Mouse (Mus musculus): ENCODE results near the gene Adarb2. TPM values are rescaled to one million over a fixed set of nuclear protein-coding genes. Genes with fewer than 3 reads are reported as not detected.

Adarb2 gene
- polyA plus RNA-seq, 1 experiment from 2014 or later, result 0.40 TPM

DNA sequence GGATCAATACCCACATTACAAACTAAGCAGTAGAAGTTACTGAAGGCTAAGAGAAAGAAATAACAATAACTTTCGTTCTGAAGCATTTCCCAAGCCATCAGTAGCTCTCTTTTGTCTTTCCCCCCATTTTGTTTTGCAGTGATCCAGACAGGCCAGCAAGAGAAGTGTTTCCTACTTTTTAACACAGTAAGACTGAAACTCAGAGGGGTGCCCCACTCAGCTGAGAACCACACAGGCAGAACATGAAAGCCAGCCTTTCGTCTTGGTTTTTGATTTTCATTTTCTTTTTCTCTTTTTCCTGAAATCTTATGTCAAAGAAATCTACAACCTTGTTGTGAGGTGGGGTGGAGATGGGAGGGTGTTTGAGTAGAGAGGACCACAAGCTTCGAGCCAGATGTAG lies 255.2 kb downstream of the Adarb2 start:
- ATAC-seq (replicated peaks; ENCODE audit: insufficient number of reproducible peaks, low FRiP score, low TSS enrichment), result no peak
- H3K9me3 ChIP-seq (replicated peaks; ENCODE audit: control insufficient read depth, low read length), result no peaks in the 10 kb centered on the region
- no peaks in the 10 kb centered on the region for H3K27me3 ChIP-seq (ENCODE audit: control insufficient read depth, insufficient read depth, low read length)
- H3K4me2 ChIP-seq, result no peak overlapping the region
- H3K4me1 ChIP-seq (ENCODE audit: control insufficient read depth, insufficient read depth, low read length), result no peaks in the 10 kb centered on the region
- H3K27ac ChIP-seq (ENCODE audit: low read depth, low read length), result no peak overlapping the region
- no peak overlapping the region for H3K9ac ChIP-seq (ENCODE audit: low read depth, low read length)
- no peak overlapping the region for H3K4me3 ChIP-seq (ENCODE audit: low read depth, low read length)
- 66% methylated on average over 3 of the region's 3 CpGs for WGBS (ENCODE audit: insufficient replicate concordance)
- H3K36me3 ChIP-seq (ENCODE audit: control insufficient read depth, insufficient read depth, low read length), result no peaks in the 10 kb centered on the region

DNA sequence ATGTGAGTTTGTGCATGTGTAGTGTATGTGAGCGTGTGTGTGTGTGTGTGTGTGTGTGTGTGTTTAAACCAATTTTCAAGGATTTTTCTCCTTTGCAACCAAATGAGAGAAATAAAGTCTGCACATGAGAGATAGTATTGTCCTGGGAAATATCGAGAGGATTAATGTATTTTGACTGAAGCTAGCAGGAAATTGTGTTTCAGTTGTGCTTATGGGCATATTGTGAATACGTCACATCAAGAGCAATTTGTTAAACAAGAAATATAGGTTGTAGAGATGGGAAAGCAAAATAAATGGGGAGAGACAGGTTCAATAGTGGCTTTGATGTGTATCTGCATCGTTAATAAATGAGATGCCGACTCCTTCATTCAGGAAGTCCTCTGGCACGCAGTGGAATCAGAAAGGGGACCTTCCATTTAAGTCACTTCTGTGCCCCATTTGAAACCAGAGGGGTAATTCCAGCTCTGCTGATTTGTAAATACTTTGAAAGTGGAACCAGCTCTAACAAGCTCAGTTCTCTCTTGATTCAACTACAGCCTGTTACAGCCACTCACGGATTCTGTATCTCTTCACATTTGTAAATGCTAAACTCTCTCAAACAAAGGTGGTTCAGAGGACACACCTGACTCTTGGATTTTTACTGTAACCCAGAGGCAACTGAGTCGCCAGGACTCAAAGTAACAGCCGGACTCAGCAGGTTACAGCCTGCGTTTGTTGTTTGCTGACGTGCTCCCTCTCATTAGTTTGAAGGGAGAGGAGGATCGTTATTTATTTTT lies 265.1 kb downstream of the Adarb2 start:
- 78% methylated on average over 12 of the region's 12 CpGs for WGBS (ENCODE audit: insufficient replicate concordance)
- no peaks in the 10 kb centered on the region for H3K4me1 ChIP-seq (ENCODE audit: control insufficient read depth, insufficient read depth, low read length)
- no peak overlapping the region for H3K4me2 ChIP-seq
- H3K27me3 ChIP-seq (ENCODE audit: control insufficient read depth, insufficient read depth, low read length), result no peaks in the 10 kb centered on the region
- H3K4me3 ChIP-seq (ENCODE audit: low read depth, low read length), result no peak overlapping the region
- no peak overlapping the region for H3K27ac ChIP-seq (ENCODE audit: low read depth, low read length)
- H3K36me3 ChIP-seq (ENCODE audit: control insufficient read depth, insufficient read depth, low read length), result no peaks in the 10 kb centered on the region
- ATAC-seq (replicated peaks; ENCODE audit: insufficient number of reproducible peaks, low FRiP score, low TSS enrichment), result no peak
- no peak overlapping the region for H3K9ac ChIP-seq (ENCODE audit: low read depth, low read length)
- no peaks in the 10 kb centered on the region for H3K9me3 ChIP-seq (replicated peaks; ENCODE audit: control insufficient read depth, low read length)

GRCm38 (mm10) chr13:8476237-8476636 lies 273.6 kb downstream of the Adarb2 start:
- no peak overlapping the region for H3K4me3 ChIP-seq (ENCODE audit: low read depth, low read length)
- no peak overlapping the region for H3K4me2 ChIP-seq
- ATAC-seq (replicated peaks; ENCODE audit: insufficient number of reproducible peaks, low FRiP score, low TSS enrichment), result no peak
- no peaks in the 10 kb centered on the region for H3K36me3 ChIP-seq (ENCODE audit: control insufficient read depth, insufficient read depth, low read length)
- H3K27me3 ChIP-seq (ENCODE audit: control insufficient read depth, insufficient read depth, low read length), result no peaks in the 10 kb centered on the region
- WGBS (ENCODE audit: insufficient replicate concordance), result 70% methylated on average over 3 of the region's 3 CpGs
- no peak overlapping the region for H3K9ac ChIP-seq (ENCODE audit: low read depth, low read length)
- no peak overlapping the region for H3K27ac ChIP-seq (ENCODE audit: low read depth, low read length)
- no peaks in the 10 kb centered on the region for H3K9me3 ChIP-seq (replicated peaks; ENCODE audit: control insufficient read depth, low read length)
- H3K4me1 ChIP-seq (ENCODE audit: control insufficient read depth, insufficient read depth, low read length), result no peaks in the 10 kb centered on the region

- Histone ChIP-seq H3K27me3 (ENCODE audit: control insufficient read depth, insufficient read depth, low read length) (no peaks in the 10 kb centered on the region), H3K4me1 (ENCODE audit: control insufficient read depth, insufficient read depth, low read length) (no peaks in the 10 kb centered on the region), H3K9me3 (replicated peaks; ENCODE audit: control insufficient read depth, low read length) (no peaks in the 10 kb centered on the region), H3K9ac (ENCODE audit: low read depth, low read length) (no peak overlapping the region), H3K36me3 (ENCODE audit: control insufficient read depth, insufficient read depth, low read length) (no peaks in the 10 kb centered on the region), H3K4me3 (ENCODE audit: low read depth, low read length) (no peak overlapping the region), H3K4me2 (no peak overlapping the region), H3K27ac (ENCODE audit: low read depth, low read length) (no peak overlapping the region)
- ATAC-seq (replicated peaks; ENCODE audit: insufficient number of reproducible peaks, low FRiP score, low TSS enrichment), result no peak
- 71% methylated on average over 1 of the region's 1 CpGs for WGBS (ENCODE audit: insufficient replicate concordance)
Observed at GRCm38 (mm10) chr13:8478731-8479130, 276.1 kb downstream of the Adarb2 start.

DNA sequence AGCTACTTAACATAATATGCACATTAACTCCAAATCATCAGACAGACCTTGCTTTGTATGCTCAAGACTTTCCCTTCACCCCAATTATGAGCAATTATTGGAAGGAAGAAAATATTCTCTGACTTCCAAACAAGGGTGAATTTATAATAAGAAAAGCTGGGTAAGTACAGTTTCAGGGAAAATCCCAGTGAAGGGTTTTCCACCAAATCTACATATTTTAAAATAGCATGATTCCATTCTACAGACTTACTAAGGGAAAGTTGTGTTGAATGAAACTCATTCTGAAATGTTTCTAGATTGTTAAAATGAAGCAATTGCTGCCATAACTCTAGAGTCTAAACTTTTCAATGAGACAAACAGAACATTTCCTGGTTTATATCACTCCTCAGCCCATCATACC lies 277.3 kb downstream of the Adarb2 start:
- no peaks in the 10 kb centered on the region for H3K4me1 ChIP-seq (ENCODE audit: control insufficient read depth, insufficient read depth, low read length)
- H3K9me3 ChIP-seq (replicated peaks; ENCODE audit: control insufficient read depth, low read length), result no peaks in the 10 kb centered on the region
- H3K4me3 ChIP-seq (ENCODE audit: low read depth, low read length), result no peak overlapping the region
- H3K9ac ChIP-seq (ENCODE audit: low read depth, low read length), result no peak overlapping the region
- no peaks in the 10 kb centered on the region for H3K36me3 ChIP-seq (ENCODE audit: control insufficient read depth, insufficient read depth, low read length)
- H3K27me3 ChIP-seq (ENCODE audit: control insufficient read depth, insufficient read depth, low read length), result no peaks in the 10 kb centered on the region
- no peak overlapping the region for H3K4me2 ChIP-seq
- ATAC-seq (replicated peaks; ENCODE audit: insufficient number of reproducible peaks, low FRiP score, low TSS enrichment), result no peak
- H3K27ac ChIP-seq (ENCODE audit: low read depth, low read length), result no peak overlapping the region

DNA sequence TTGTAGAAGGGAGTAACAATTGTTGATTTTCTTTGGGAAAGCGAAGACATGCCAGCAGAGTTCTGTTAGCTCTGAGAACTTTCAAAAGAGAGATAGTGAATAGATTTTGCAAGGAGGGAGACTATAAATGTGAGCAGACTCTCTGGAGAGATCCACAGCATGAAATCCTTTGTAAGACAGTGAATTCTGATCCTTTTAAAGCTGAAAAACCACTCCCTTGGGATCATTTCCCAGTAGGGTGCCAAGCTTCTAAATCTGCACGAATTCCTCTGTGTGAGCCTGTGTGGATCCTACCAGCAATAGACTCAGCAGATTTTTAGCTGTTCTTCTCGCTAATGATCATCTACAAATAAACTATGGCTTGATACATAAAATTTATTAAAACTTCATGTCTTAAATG lies 278.7 kb downstream of the Adarb2 start:
- H3K27me3 ChIP-seq (ENCODE audit: control insufficient read depth, insufficient read depth, low read length), result no peaks in the 10 kb centered on the region
- WGBS (ENCODE audit: insufficient replicate concordance), result 47% methylated on average over 3 of the region's 3 CpGs
- H3K4me3 ChIP-seq (ENCODE audit: low read depth, low read length), result no peak overlapping the region
- H3K4me1 ChIP-seq (ENCODE audit: control insufficient read depth, insufficient read depth, low read length), result no peaks in the 10 kb centered on the region
- no peaks in the 10 kb centered on the region for H3K36me3 ChIP-seq (ENCODE audit: control insufficient read depth, insufficient read depth, low read length)
- H3K9me3 ChIP-seq (replicated peaks; ENCODE audit: control insufficient read depth, low read length), result no peaks in the 10 kb centered on the region
- no peak for ATAC-seq (replicated peaks; ENCODE audit: insufficient number of reproducible peaks, low FRiP score, low TSS enrichment)
- no peak overlapping the region for H3K9ac ChIP-seq (ENCODE audit: low read depth, low read length)
- H3K27ac ChIP-seq (ENCODE audit: low read depth, low read length), result no peak overlapping the region
- H3K4me2 ChIP-seq, result no peak overlapping the region

GRCm38 (mm10) chr13:8484592-8485272 lies 282.1 kb downstream of the Adarb2 start:
- 60% methylated on average over 4 of the region's 4 CpGs for WGBS (ENCODE audit: insufficient replicate concordance)
- no peaks in the 10 kb centered on the region for H3K36me3 ChIP-seq (ENCODE audit: control insufficient read depth, insufficient read depth, low read length)
- H3K9me3 ChIP-seq (replicated peaks; ENCODE audit: control insufficient read depth, low read length), result no peaks in the 10 kb centered on the region
- no peak overlapping the region for H3K4me2 ChIP-seq
- H3K9ac ChIP-seq (ENCODE audit: low read depth, low read length), result no peak overlapping the region
- no peak overlapping the region for H3K4me3 ChIP-seq (ENCODE audit: low read depth, low read length)
- no peaks in the 10 kb centered on the region for H3K4me1 ChIP-seq (ENCODE audit: control insufficient read depth, insufficient read depth, low read length)
- ATAC-seq (replicated peaks; ENCODE audit: insufficient number of reproducible peaks, low FRiP score, low TSS enrichment), result no peak
- no peak overlapping the region for H3K27ac ChIP-seq (ENCODE audit: low read depth, low read length)
- H3K27me3 ChIP-seq (ENCODE audit: control insufficient read depth, insufficient read depth, low read length), result no peaks in the 10 kb centered on the region

- H3K4me2 ChIP-seq, result no peak overlapping the region
- H3K9me3 ChIP-seq (replicated peaks; ENCODE audit: control insufficient read depth, low read length), result no peaks in the 10 kb centered on the region
- no peak overlapping the region for H3K27ac ChIP-seq (ENCODE audit: low read depth, low read length)
- no peak for ATAC-seq (replicated peaks; ENCODE audit: insufficient number of reproducible peaks, low FRiP score, low TSS enrichment)
- 67% methylated on average over 5 of the region's 5 CpGs for WGBS (ENCODE audit: insufficient replicate concordance)
- H3K36me3 ChIP-seq (ENCODE audit: control insufficient read depth, insufficient read depth, low read length), result no peaks in the 10 kb centered on the region
- no peak overlapping the region for H3K9ac ChIP-seq (ENCODE audit: low read depth, low read length)
- H3K27me3 ChIP-seq (ENCODE audit: control insufficient read depth, insufficient read depth, low read length), result no peaks in the 10 kb centered on the region
- H3K4me1 ChIP-seq (ENCODE audit: control insufficient read depth, insufficient read depth, low read length), result no peaks in the 10 kb centered on the region
- no peak overlapping the region for H3K4me3 ChIP-seq (ENCODE audit: low read depth, low read length)
Observed at GRCm38 (mm10) chr13:8487756-8488434, 285.2 kb downstream of the Adarb2 start.
